Mouse (Mus musculus) intestine, embryonic 15.5 days (tissue): ENCODE data around the gene Prf1. TPM values are rescaled to one million over a fixed set of nuclear protein-coding genes. Genes with fewer than 3 reads are reported as not detected.

Source experiments
- ATAC-seq: fragments of 200-750 bp; cut with Nextera tagmentation; 2 replicates; pipeline ENCODE4 v1.8.0; 2017; ENCODE audit warnings: moderate TSS enrichment, moderate library complexity
- H3K27ac ChIP-seq: fragments of 300-500 bp; sonication (generic); 2 replicates; pipeline ENCODE4 v1.5.1; 2015; ENCODE audit warnings: mild to moderate bottlenecking, inconsistent platforms
- H3K27me3 ChIP-seq: fragments of 300-500 bp; sonication (generic); replicated peaks from 2 replicates; pipeline ENCODE4 v1.6.1; 2015; ENCODE audit warnings: inconsistent platforms
- H3K36me3 ChIP-seq: fragments of 300-500 bp; sonication (generic); 2 replicates; pipeline ENCODE4 v1.6.1; 2015; ENCODE audit warnings: inconsistent platforms
- H3K4me1 ChIP-seq: fragments of 300-500 bp; sonication (generic); replicated peaks from 2 replicates; pipeline ENCODE4 v1.6.1; 2015; ENCODE audit warnings: inconsistent platforms
- H3K4me2 ChIP-seq: fragments of 300-500 bp; sonication (generic); replicated peaks from 2 replicates; pipeline ENCODE4 v1.6.1; 2015; ENCODE audit warnings: mild to moderate bottlenecking, inconsistent platforms
- H3K4me3 ChIP-seq: fragments of 300-500 bp; sonication (generic); replicated peaks from 2 replicates; pipeline ENCODE4 v1.5.1; 2015; ENCODE audit warnings: inconsistent platforms
- H3K9ac ChIP-seq: fragments of 300-500 bp; sonication (generic); 2 replicates; pipeline ENCODE4 v1.6.1; 2015; ENCODE audit warnings: inconsistent platforms
- H3K9me3 ChIP-seq: fragments of 300-500 bp; sonication (generic); 2 replicates; pipeline ENCODE4 v1.6.1; 2016; ENCODE audit warnings: inconsistent platforms
- WGBS: fragments of 180-500 bp; shearing (Covaris S2); methylation state at CpG from one replicate; pipeline ENCODE4 v1.1.7; 2015; 5-methylcytosine and 5-hydroxymethylcytosine counted together
- polyA plus RNA-seq: library from polyadenylated mRNA; unstranded; fragments of >200 nt; fragmentation: Nextera tagmentation; extraction: Ambion mirVana; gene quantifications from 2 replicates; pipeline ENCODE4 v1.2.1, GENCODE M21; 2015

The Prf1 gene
- polyA plus RNA-seq, 1 experiment from 2014 or later: not detected

DNA sequence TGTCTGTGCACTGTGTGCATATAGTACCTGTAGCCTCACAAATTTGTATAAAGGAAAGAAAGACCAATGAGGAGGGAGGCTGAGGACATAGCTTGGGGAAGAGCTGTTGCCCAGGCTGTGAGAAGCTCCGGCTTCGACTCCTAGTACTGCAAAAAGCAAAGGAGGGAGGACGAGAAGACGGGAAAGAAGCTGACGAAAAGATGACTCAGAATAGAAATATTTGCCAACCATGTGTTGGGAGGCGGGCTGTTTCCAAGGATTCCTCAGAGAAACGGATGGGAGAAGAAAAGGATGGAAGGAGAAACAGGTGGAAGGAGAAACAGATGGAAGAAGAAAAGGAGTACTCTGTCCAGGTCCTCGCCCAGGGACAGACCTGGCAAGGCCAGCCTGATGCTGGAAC is 3.4 kb upstream of the Prf1 start:
- Histone ChIP-seq H3K4me2 (no peak overlapping the region), H3K4me3 (no peak overlapping the region), H3K4me1 (no peaks in the 10 kb centered on the region), H3K9me3 (no peaks in the 10 kb centered on the region), H3K9ac (no peak overlapping the region), H3K27ac (no peak overlapping the region), H3K36me3 (no peaks in the 10 kb centered on the region), H3K27me3 (no peaks in the 10 kb centered on the region)
- WGBS: 62% methylated on average over 8 of the region's 8 CpGs
- ATAC-seq: no peak

DNA sequence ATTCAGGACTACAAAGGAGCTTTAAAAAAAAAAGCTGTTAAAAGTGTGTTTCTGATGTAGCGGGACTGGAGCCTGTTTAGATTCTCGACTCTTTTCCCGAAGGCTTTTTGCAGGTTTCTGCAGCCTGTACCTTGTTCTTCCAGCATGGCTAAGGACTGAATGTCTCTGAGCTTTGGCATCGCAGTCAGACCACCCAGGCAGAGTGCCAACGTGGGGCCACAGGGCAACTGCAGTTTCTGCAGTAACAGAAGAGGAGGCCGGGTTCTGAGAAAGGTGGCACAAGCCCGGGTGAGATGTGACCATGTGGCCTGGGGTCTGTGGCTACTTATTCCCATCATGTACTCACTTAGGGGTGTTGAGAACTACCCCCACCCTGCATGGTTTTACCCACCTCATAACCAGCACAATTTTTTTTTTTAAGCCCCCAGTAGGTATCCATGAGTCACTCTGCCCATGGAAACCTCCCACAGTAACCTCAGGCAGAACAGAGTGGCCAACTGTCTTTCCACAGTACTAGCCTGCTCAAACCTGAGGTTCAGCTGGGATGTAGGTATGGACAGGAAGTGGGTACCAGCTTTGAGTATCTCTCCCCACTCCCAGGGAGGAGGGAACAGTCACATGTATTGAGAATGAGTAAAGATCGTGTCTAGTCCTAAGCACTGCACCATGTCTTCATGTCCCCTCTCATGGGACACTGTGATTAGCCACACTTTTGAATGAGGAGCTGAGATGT is 754 bp upstream of the Prf1 start:
- Histone ChIP-seq H3K9ac (no peak overlapping the region), H3K4me1 (no peaks in the 10 kb centered on the region), H3K9me3 (no peaks in the 10 kb centered on the region), H3K27ac (no peak overlapping the region), H3K36me3 (no peaks in the 10 kb centered on the region), H3K4me2 (no peak overlapping the region), H3K27me3 (no peaks in the 10 kb centered on the region), H3K4me3 (no peak overlapping the region)
- ATAC-seq: no peak
- 82% methylated on average over 8 of the region's 8 CpGs for WGBS

DNA sequence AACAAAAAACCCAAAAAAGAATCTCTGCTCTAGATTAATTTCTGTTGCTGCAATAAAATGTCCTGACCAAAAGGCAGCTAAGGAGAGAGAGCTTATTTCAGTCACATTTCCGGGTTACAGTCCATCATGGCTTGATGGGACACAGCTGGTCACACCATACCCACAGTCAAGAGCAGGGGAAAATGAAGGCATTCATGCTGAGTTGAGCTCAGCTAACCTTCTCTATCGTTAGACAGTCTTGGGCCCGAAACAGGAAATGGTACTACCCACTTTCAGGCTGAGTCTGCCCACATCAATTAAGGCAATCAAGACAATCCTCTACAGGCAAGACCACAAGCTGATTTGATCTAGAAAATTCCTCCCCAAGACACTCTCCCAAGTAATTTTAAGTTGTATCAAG is 3.4 kb downstream of the Prf1 start:
- 68% methylated on average over 3 of the region's 3 CpGs for WGBS
- Histone ChIP-seq H3K27ac (no peak overlapping the region), H3K9me3 (no peaks in the 10 kb centered on the region)

DNA sequence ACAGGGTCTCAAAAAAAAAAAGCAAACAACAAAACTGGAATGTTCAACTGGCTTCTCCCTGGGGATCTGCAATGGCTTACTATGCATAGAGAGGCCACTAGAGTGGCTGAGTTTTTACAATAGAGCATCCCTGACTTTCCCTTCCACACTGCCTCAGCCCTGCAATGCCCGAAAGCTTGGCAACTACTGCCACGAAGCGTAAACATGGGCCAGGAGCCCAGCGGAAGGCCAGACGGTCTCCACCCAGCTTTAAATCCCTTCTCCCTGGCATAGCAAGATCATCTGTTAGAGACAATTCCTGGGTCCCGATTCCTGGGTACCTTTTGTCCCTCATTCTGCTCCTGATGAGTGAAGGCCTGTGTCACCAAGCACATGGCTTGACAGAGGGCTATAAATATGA is 6.4 kb downstream of the Prf1 start:
- 80% methylated on average over 6 of the region's 6 CpGs for WGBS
- no peak overlapping the region for H3K9ac ChIP-seq
- no peaks in the 10 kb centered on the region for H3K27me3 ChIP-seq
- H3K9me3 ChIP-seq: no peaks in the 10 kb centered on the region
- no peak for ATAC-seq
- H3K36me3 ChIP-seq: no peaks in the 10 kb centered on the region
- no peak overlapping the region for H3K4me2 ChIP-seq
- H3K4me3 ChIP-seq: no peak overlapping the region
- H3K27ac ChIP-seq: no peak overlapping the region
- no peaks in the 10 kb centered on the region for H3K4me1 ChIP-seq

More for the DNA sequence above, 3.4 kb downstream of the Prf1 start:
- H3K27me3 ChIP-seq: no peaks in the 10 kb centered on the region
- no peaks in the 10 kb centered on the region for H3K4me1 ChIP-seq
- H3K4me3 ChIP-seq: no peak overlapping the region
- no peaks in the 10 kb centered on the region for H3K36me3 ChIP-seq
- H3K4me2 ChIP-seq: no peak overlapping the region
- H3K9ac ChIP-seq: no peak overlapping the region
- no peak for ATAC-seq

DNA sequence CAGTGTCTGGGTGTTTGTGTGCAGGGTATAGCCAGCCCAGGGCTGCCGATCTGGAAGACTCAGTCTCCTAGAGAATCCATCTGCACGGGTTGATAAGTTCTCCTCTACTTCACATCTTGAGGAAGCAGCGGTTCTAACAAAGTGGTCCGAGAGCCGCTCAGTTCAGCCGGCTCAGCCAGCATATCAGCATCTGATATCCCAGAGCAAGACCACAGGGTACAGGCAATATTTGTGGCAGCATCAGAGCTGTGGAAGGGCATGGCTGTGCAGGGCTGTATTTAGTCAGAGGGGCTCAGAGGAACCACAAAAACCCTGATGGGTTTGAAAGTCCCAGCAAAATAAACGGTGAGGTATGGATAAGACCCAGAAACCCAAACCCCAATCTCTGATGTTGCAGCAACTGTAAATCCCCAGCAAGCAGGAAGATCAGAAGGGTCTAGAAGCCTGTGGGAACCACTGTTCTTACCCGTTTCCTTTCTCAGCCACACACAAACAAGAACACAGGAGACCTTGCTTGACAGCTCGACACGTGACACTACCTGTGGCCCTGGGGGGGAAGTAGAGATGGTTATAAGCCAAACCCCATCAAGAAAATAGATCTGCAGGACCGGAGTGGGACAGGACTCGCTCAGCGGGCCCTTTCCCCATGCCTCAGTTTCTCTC is 8.4 kb downstream of the Prf1 start:
- H3K36me3 ChIP-seq: no peaks in the 10 kb centered on the region
- WGBS: 86% methylated on average over 13 of the region's 13 CpGs
- H3K27me3 ChIP-seq: no peaks in the 10 kb centered on the region
- no peak overlapping the region for H3K9ac ChIP-seq
- H3K9me3 ChIP-seq: no peaks in the 10 kb centered on the region
- H3K4me2 ChIP-seq: no peak overlapping the region
- H3K4me1 ChIP-seq: no peaks in the 10 kb centered on the region
- ATAC-seq: no peak
- no peak overlapping the region for H3K27ac ChIP-seq
- no peak overlapping the region for H3K4me3 ChIP-seq

DNA sequence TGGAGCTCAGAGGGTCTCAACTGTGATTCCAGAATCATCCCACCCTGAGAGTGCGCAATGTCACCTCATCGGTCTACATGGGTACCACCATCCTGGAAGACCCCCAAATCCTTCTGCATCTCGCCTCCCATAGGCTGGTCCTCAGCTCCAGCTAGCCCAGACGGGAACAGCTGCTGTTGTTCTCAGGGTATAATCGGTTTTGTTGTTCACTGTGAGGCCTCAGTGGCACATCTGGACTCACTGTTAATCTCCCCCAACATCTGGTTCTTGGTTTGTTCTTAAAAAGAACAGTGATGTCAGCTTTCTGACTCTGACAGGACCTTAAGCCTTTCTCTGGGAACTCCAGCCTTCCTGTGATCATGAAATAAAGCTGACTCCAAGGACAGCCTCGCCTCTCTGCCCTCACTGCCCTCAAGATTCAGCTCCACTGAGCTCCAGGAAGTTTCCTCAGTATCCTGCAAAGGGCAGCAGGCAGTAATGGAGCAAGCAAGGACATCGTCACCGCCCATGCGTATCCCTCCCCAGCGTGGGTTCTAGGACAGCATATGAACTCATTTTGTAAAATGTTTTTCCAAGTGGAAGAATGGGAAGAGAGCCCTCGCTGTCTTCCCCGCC is 11.2 kb downstream of the Prf1 start:
- H3K4me1 ChIP-seq: peaks cover 5% of the 10 kb centered on the region; the same call in 1 of the 2 replicates
- H3K9ac ChIP-seq: no peak overlapping the region
- no peaks in the 10 kb centered on the region for H3K9me3 ChIP-seq
- no peak overlapping the region for H3K4me3 ChIP-seq
- no peak overlapping the region for H3K4me2 ChIP-seq
- H3K36me3 ChIP-seq: no peaks in the 10 kb centered on the region
- H3K27me3 ChIP-seq: no peaks in the 10 kb centered on the region
- no peak for ATAC-seq
- no peak overlapping the region for H3K27ac ChIP-seq
- WGBS: 63% methylated on average over 12 of the region's 12 CpGs

DNA sequence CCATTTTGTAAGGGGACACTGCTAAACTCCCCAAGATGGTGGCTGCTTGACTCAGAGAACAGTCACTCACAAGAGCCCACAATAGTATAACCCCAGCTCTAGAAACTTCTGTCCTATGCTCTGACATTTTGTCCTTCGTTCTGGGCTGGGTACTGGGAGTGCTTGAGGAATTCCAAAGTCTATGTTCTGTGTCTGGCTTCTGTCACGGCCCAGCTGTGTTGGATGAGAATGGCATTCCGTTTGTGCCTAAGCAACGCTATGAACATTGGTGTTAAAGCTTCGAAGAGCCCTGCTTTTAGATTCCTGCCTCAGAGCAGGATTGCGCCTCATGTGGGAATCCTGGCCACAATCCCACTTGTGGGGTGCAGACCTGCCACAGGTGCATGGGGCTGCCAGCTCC is 14.5 kb downstream of the Prf1 start:
- Histone ChIP-seq H3K9me3 (no peaks in the 10 kb centered on the region), H3K27me3 (no peaks in the 10 kb centered on the region), H3K9ac (no peak overlapping the region), H3K4me2 (no peak overlapping the region), H3K4me3 (no peak overlapping the region), H3K36me3 (no peaks in the 10 kb centered on the region), H3K27ac (0 out of 2 replicates have a peak overlapping the region, but pooled peaks have one; percentile 36), H3K4me1 (peaks cover 5% of the 10 kb centered on the region; the same call in 1 of the 2 replicates)
- WGBS: 51% methylated on average over 6 of the region's 6 CpGs
- no peak; the same call in 1 of the 2 replicates for ATAC-seq

DNA sequence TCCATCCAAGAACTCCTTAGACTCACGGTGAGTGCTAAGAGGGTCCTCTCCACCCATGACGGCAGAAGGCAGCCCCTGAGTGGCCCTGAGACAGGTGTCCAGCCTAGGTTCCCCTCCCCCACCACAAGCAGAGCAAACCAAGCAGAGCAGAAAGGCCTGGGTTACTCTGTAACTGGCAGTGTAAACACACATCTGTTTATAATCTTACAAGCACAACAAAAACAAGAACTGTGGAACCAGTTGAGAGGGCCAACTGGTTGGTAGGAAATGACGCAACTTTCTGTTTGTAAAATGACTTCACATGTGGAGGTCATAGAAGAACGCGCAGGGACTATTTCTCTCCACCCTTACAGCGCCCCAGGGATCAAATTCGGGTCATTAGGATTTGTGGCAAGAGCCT is 15.1 kb downstream of the Prf1 start:
- Histone ChIP-seq H3K4me2 (no peak overlapping the region), H3K9ac (no peak overlapping the region), H3K9me3 (no peaks in the 10 kb centered on the region), H3K27me3 (no peaks in the 10 kb centered on the region), H3K4me1 (peaks cover 5% of the 10 kb centered on the region; the same call in 1 of the 2 replicates), H3K27ac (no peak overlapping the region), H3K36me3 (no peaks in the 10 kb centered on the region), H3K4me3 (no peak overlapping the region)
- ATAC-seq: no peak
- WGBS: 39% methylated on average over 7 of the region's 7 CpGs

DNA sequence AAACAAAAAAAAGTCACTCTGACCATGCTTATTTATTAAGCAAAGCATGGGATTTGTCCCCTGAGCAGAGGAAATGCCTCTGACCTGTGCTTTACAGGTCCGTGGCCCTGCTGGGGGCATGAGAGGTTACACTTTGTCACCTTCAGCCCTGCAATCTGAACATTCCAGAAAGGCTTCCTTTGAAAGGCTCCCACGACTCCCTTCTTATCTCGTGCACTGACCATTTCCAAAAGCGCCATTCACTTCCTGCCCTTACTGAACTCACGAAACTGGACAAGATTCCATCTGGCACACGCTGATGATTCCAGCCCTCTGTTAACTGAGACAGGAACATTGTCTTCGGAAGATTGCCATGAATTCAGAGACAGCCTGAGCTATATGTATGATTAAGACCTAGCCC is 16.1 kb downstream of the Prf1 start:
- Histone ChIP-seq H3K27me3 (no peaks in the 10 kb centered on the region), H3K4me2 (no peak overlapping the region), H3K9me3 (no peaks in the 10 kb centered on the region), H3K36me3 (no peaks in the 10 kb centered on the region), H3K4me1 (peaks cover 5% of the 10 kb centered on the region; the same call in 1 of the 2 replicates), H3K9ac (no peak overlapping the region), H3K4me3 (no peak overlapping the region), H3K27ac (no peak overlapping the region)
- 66% methylated on average over 7 of the region's 7 CpGs for WGBS
- no peak for ATAC-seq

DNA sequence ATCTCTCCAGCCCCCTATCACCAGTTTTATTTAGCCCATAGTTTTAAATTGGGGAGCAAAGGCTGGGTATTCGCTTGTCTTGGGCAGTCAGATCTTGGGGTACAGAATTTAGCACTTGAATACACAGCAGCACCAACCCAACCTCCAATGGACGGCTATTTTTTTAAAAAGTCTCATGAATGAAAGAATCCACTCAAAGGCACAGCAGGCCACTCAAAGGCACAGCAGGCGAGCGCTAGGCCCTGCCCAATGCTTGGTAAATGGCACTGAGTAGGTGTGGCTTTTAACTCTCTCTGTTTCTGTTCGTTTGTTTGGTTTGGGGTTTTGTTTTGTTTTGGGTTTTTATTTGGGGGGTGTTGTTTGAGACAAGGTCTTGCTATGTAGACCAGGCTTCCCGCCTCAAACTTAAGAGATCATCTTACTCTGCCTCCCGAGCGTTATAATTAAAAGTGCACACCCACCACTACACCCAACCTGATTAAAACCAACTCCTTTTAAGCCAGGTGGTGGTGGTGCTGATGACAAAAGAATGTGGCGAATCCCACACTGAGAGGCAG is 17.8 kb downstream of the Prf1 start:
- H3K36me3 ChIP-seq: no peaks in the 10 kb centered on the region
- no peak overlapping the region for H3K27ac ChIP-seq
- no peak overlapping the region for H3K4me2 ChIP-seq
- no peaks in the 10 kb centered on the region for H3K9me3 ChIP-seq
- H3K9ac ChIP-seq: no peak overlapping the region
- H3K4me3 ChIP-seq: no peak overlapping the region
- no peaks in the 10 kb centered on the region for H3K27me3 ChIP-seq
- WGBS: 74% methylated on average over 9 of the region's 9 CpGs
- peaks cover 5% of the 10 kb centered on the region; the same call in 1 of the 2 replicates for H3K4me1 ChIP-seq
- ATAC-seq: no peak

DNA sequence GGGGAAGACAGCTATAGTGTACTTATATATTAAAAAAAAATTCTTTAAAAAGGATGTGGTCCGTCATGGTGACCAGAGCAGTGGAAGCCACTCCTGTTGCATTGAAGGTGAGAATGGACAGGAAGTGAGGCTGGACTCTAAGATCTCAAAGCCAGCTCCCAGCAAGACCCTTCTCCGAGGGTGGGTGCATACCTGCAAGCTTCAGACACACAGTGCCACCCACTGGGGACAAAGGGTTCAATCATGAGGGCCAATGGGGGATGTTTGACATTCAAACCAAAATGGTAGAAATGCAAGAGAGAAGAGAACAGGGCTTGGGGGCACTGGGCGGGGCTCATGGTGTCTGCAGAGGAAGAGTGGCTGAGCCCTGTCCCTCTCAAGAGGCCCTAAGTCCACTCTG is 20.9 kb downstream of the Prf1 start:
- Histone ChIP-seq H3K4me1 (no peaks in the 10 kb centered on the region), H3K27ac (no peak overlapping the region), H3K4me3 (no peak overlapping the region), H3K36me3 (no peaks in the 10 kb centered on the region), H3K9ac (no peak overlapping the region), H3K4me2 (no peak overlapping the region), H3K9me3 (no peaks in the 10 kb centered on the region), H3K27me3 (no peaks in the 10 kb centered on the region)
- 92% methylated on average over 3 of the region's 3 CpGs for WGBS
- no peak for ATAC-seq

DNA sequence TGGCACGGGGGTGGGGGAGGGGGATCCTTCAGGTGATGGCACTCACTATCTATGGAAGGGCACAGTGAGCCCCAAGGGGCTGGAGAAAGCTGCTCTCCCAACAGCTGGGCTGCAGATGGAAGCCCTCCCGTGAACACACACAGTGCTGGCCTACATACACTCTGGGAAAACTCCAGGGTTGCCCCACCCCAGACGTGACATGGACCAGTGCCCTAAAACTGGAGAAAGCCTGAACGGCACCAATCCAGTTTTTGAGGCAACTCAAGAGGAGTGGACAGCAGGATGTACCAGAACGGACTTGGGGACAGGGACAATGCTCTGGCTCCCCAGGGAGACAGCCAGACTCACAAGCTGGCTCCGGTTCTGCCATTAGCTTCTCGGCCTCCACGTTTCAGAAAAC is 27.1 kb downstream of the Prf1 start:
- WGBS: 77% methylated on average over 8 of the region's 8 CpGs
- peaks cover 3% of the 10 kb centered on the region; the same call in 1 of the 2 replicates for H3K4me1 ChIP-seq
- no peak overlapping the region for H3K4me2 ChIP-seq
- no peak overlapping the region for H3K27ac ChIP-seq
- no peak for ATAC-seq
- no peak overlapping the region for H3K9ac ChIP-seq
- H3K9me3 ChIP-seq: no peaks in the 10 kb centered on the region
- H3K27me3 ChIP-seq: no peaks in the 10 kb centered on the region
- no peak overlapping the region for H3K4me3 ChIP-seq
- no peaks in the 10 kb centered on the region for H3K36me3 ChIP-seq
